Mouse (Mus musculus) CH12.LX (cell line): ENCODE data around the gene Pnn. TPM values are rescaled to one million over a fixed set of nuclear protein-coding genes. Genes with fewer than 3 reads are reported as not detected.

ENCODE experiments used
- DNase-seq: peaks from one replicate; pipeline ENCODE4 v3.0.0-alpha.2; 2013; ENCODE audit errors: extremely low read depth
- H3K27ac ChIP-seq: 2 replicates; pipeline ENCODE4 v1.5.1; 2012; ENCODE audit warnings: low read depth, mild to moderate bottlenecking, control low read depth, moderate library complexity; ENCODE audit not compliant: insufficient read depth
- H3K27me3 ChIP-seq: replicated peaks from 2 replicates; pipeline ENCODE3; 2012; ENCODE audit warnings: inconsistent platforms
- H3K36me3 ChIP-seq, 2 experiments: replicated peaks in 1 of 2; 2 replicates each; pipeline versions ENCODE3 to v1.6.1; 2012; ENCODE audit warnings: inconsistent platforms in 1 of 2, low read length in 1 of 2, mild to moderate bottlenecking in 1 of 2, mixed read lengths in 1 of 2, moderate library complexity in 1 of 2; ENCODE audit not compliant: control insufficient read depth in 1 of 2, insufficient read depth in 1 of 2
- H3K4me1 ChIP-seq, 2 experiments: 2 replicates each; pipeline ENCODE4 v1.6.1; 2012; ENCODE audit warnings: inconsistent platforms in 1 of 2, moderate library complexity in 1 of 2; ENCODE audit not compliant: insufficient read depth in 2 of 2, control insufficient read depth in 1 of 2
- H3K4me2 ChIP-seq: 2 replicates; pipeline ENCODE4 v1.6.1; 2012; ENCODE audit warnings: low read depth, mild to moderate bottlenecking, control low read depth; ENCODE audit not compliant: poor library complexity, insufficient read depth, severe bottlenecking
- H3K4me3 ChIP-seq, 3 experiments: fragments of 150-350 bp in 1 of 3; sonication (generic) in 1 of 3; replicated peaks in 1 of 3; 2 replicates each; pipeline versions ENCODE3 to v1.5.1; 2011 to 2012; ENCODE audit warnings: low read depth in 2 of 3, low read length in 2 of 3, mild to moderate bottlenecking in 2 of 3, moderate library complexity in 2 of 3, control low read depth in 1 of 3, improper control_type of control experiment in 1 of 3, inconsistent platforms in 1 of 3, mixed read lengths in 1 of 3; ENCODE audit not compliant: poor library complexity in 1 of 3
- H3K79me2 ChIP-seq: replicated peaks from 2 replicates; pipeline ENCODE4 v1.6.1; 2012; ENCODE audit warnings: mild to moderate bottlenecking, moderate library complexity; ENCODE audit not compliant: control insufficient read depth, poor library complexity, insufficient read depth, severe bottlenecking; ENCODE audit errors: extremely low read depth
- H3K9ac ChIP-seq: 2 replicates; pipeline ENCODE4 v1.6.1; 2012; ENCODE audit warnings: low read depth, mild to moderate bottlenecking, control low read depth, moderate library complexity; ENCODE audit not compliant: insufficient read depth
- H3K9me3 ChIP-seq: replicated peaks from 2 replicates; pipeline ENCODE3; 2012; ENCODE audit warnings: low read length, inconsistent platforms, mixed read lengths
- CTCF ChIP-seq, 2 experiments: IDR thresholded peaks in 1 of 2; conservative IDR thresholded peaks in 1 of 2; 2 replicates each; pipeline ENCODE4 v1.5.1; 2011 to 2012; ENCODE audit warnings: low read depth in 2 of 2, low read length in 2 of 2, improper control_type of control experiment in 1 of 2, inconsistent platforms in 1 of 2, mild to moderate bottlenecking in 1 of 2, moderate library complexity in 1 of 2
- E2F4 ChIP-seq: IDR thresholded peaks from 2 replicates; pipeline ENCODE4 v1.6.1; 2011; ENCODE audit warnings: low read depth, low read length, improper control_type of control experiment; ENCODE audit not compliant: insufficient replicate concordance
- EP300 ChIP-seq: IDR thresholded peaks from 2 replicates; pipeline ENCODE4 v1.6.1; 2011; ENCODE audit warnings: low read length, improper control_type of control experiment
- ETS1 ChIP-seq: conservative IDR thresholded peaks from 2 replicates; pipeline ENCODE4 v1.6.1; 2012; ENCODE audit warnings: low read depth, mild to moderate bottlenecking, inconsistent platforms, low read length, improper control_type of control experiment, moderate library complexity
- GABPA ChIP-seq: IDR thresholded peaks from 2 replicates; pipeline ENCODE4 v1.6.1; 2012; ENCODE audit warnings: low read depth, low read length, improper control_type of control experiment, inconsistent platforms; ENCODE audit not compliant: insufficient replicate concordance
- HCFC1 ChIP-seq: IDR thresholded peaks from 2 replicates; pipeline ENCODE4 v1.6.1; 2012; ENCODE audit warnings: low read depth, mild to moderate bottlenecking, inconsistent platforms, low read length, improper control_type of control experiment
- IRF4 ChIP-seq: IDR thresholded peaks from 2 replicates; pipeline ENCODE4 v1.6.1; 2014; ENCODE audit warnings: low read depth, mild to moderate bottlenecking, inconsistent platforms, low read length, improper control_type of control experiment
- JUN ChIP-seq: IDR thresholded peaks from 2 replicates; pipeline ENCODE4 v1.6.1; 2011; ENCODE audit warnings: low read depth, mild to moderate bottlenecking, low read length, improper control_type of control experiment, moderate library complexity; ENCODE audit not compliant: insufficient read depth
- MAFK ChIP-seq: IDR thresholded peaks from 2 replicates; pipeline ENCODE4 v1.6.1; 2011; ENCODE audit warnings: low read length, improper control_type of control experiment; ENCODE audit not compliant: insufficient replicate concordance
- MAZ ChIP-seq: IDR thresholded peaks from 2 replicates; pipeline ENCODE4 v1.6.1; 2012; ENCODE audit warnings: low read depth, mild to moderate bottlenecking, inconsistent platforms, low read length, improper control_type of control experiment, moderate library complexity
- MXI1 ChIP-seq: IDR thresholded peaks from 2 replicates; pipeline ENCODE4 v1.6.1; 2011; ENCODE audit warnings: mild to moderate bottlenecking, low read depth, low read length, improper control_type of control experiment
- NELFE ChIP-seq: IDR thresholded peaks from 2 replicates; pipeline ENCODE4 v1.6.1; 2011; ENCODE audit warnings: low read depth, low read length, improper control_type of control experiment
- POLR2A ChIP-seq: IDR thresholded peaks from 2 replicates; pipeline ENCODE4 v1.6.1; 2011; ENCODE audit warnings: low read depth, mild to moderate bottlenecking, improper control_type of control experiment, low read length
- RCOR1 ChIP-seq: conservative IDR thresholded peaks from 2 replicates; pipeline ENCODE4 v1.6.1; 2012; ENCODE audit warnings: low read depth, mild to moderate bottlenecking, inconsistent platforms, low read length, improper control_type of control experiment
- SIN3A ChIP-seq: IDR thresholded peaks from 2 replicates; pipeline ENCODE4 v1.6.1; 2012; ENCODE audit warnings: low read length, improper control_type of control experiment, inconsistent platforms
- SMC3 ChIP-seq: IDR thresholded peaks from 2 replicates; pipeline ENCODE4 v1.6.1; 2011; ENCODE audit warnings: low read depth, low read length, improper control_type of control experiment
- TCF12 ChIP-seq: IDR thresholded peaks from 2 replicates; pipeline ENCODE4 v1.6.1; 2014; ENCODE audit warnings: low read depth, mild to moderate bottlenecking, inconsistent platforms, low read length, improper control_type of control experiment
- USF2 ChIP-seq: conservative IDR thresholded peaks from 2 replicates; pipeline ENCODE4 v1.6.1; 2011; ENCODE audit warnings: low read depth, low read length, improper control_type of control experiment
- ZNF384 ChIP-seq: IDR thresholded peaks from 2 replicates; pipeline ENCODE4 v1.6.1; 2012; ENCODE audit warnings: low read depth, low read length, improper control_type of control experiment, inconsistent platforms
- dilution Hi-C: fragments of 300-500 bp; cut with MboI; formaldehyde crosslinking; loops from 2 replicates; pipeline ENCODE4 v1.14.3; 2020; ENCODE audit warnings: low sequenced_read_pairs; ENCODE audit not compliant: extremely low pct_unique_long_range_greater_than_20kb, extremely low pct_ligation_motif_present
- in situ Hi-C: fragments of 300-500 bp; cut with MboI; formaldehyde crosslinking; loops from 3 replicates; pipeline ENCODE4 v1.14.3; 2019; ENCODE audit warnings: low sequenced_read_pairs, low pct_ligation_motif_present, low pct_unique_long_range_greater_than_20kb, mixed read lengths
- polyA plus RNA-seq: library from polyadenylated mRNA; unstranded; fragments of >175 nt; gene quantifications from 2 replicates; pipeline ENCODE4 v1.2.1, GENCODE M21; 2012; ENCODE audit warnings: low read depth; ENCODE audit not compliant: insufficient read length
- total RNA-seq, 2 experiments: library from RNA; depleted of rRNA; stranded (reverse); fragments of 300-350 nt in 1 of 2; fragments of >200 nt in 1 of 2; gene quantifications; 2 replicates each; pipeline ENCODE4 v1.2.3; 2012 to 2014

Pnn gene
- total and polyA plus RNA-seq, 3 experiments, result 31.9 to 132 (median 33.6) TPM

- no peak overlapping the region for H3K4me2 ChIP-seq
- DNase-seq, result no peak
- in situ Hi-C loops (no loop called here), dilution Hi-C loops (no loop called here)
- no peaks in the 10 kb centered on the region for H3K36me3 ChIP-seq
- H3K4me1 ChIP-seq, result no peaks in the 10 kb centered on the region
- no peak overlapping the region for H3K9ac ChIP-seq
- H3K27me3 ChIP-seq, result no peaks in the 10 kb centered on the region
- no peak overlapping the region for H3K27ac ChIP-seq
- no peak overlapping the region for H3K4me3 ChIP-seq
- no peaks in the 10 kb centered on the region for H3K79me2 ChIP-seq
- H3K9me3 ChIP-seq, result no peaks in the 10 kb centered on the region
- no peak for TF ChIP-seq RCOR1
- TF ChIP-seq MXI1, result no peak
- no peak for TF ChIP-seq CTCF (conservative IDR thresholded peaks at IDR 0.05 in 1 of 2, IDR thresholded peaks at IDR 0.05 in 1 of 2; ENCODE audit: low read depth in 2 of 2, low read length in 2 of 2)
- no peak for TF ChIP-seq HCFC1
- TF ChIP-seq EP300, result no peak
- no peak for TF ChIP-seq POLR2A
- TF ChIP-seq GABPA, result no peak
- TF ChIP-seq IRF4, result no peak
- no peak for TF ChIP-seq MAFK
- no peak for TF ChIP-seq JUN
- TF ChIP-seq SIN3A, result no peak
- no peak for TF ChIP-seq TCF12
- TF ChIP-seq MAZ, result no peak
- TF ChIP-seq NELFE, result no peak
- no peak for TF ChIP-seq SMC3
- TF ChIP-seq USF2, result no peak
- no peak for TF ChIP-seq ZNF384
- no peak for TF ChIP-seq ETS1
- no peak for TF ChIP-seq E2F4
- TF ChIP-seq, all 38 proteins: peak for 0
Observed at GRCm38 (mm10) chr12:59117184-59117583, 50.5 kb downstream of the Pnn start.

Other genes with a start within 250 kb of the Pnn start
- gene Sec23a, start 54.9 kb upstream of the Pnn start, total RNA-seq (2012; rRNA removed), result 17.6 and 18.0 TPM in 2 replicates
- gene Sec23a, start 54.9 kb upstream of the Pnn start, total RNA-seq (2014; rRNA removed), result 24.7 and 26.9 TPM in 2 replicates
- 10.4 and 12.3 TPM in 2 replicates for gene Sec23a, start 54.9 kb upstream of the Pnn start, polyA plus RNA-seq
- 19.4 and 19.6 TPM in 2 replicates for gene Gemin2, start 53.5 kb upstream of the Pnn start, total RNA-seq (2012; rRNA removed)
- 36.7 and 40.8 TPM in 2 replicates for gene Gemin2, start 53.5 kb upstream of the Pnn start, total RNA-seq (2014; rRNA removed)
- 22.3 and 23.8 TPM in 2 replicates for gene Gemin2, start 53.5 kb upstream of the Pnn start, polyA plus RNA-seq
- gene Trappc6b, start 5.4 kb upstream of the Pnn start, total RNA-seq (2012; rRNA removed), result 40.9 and 46.6 TPM in 2 replicates
- 42.6 and 47.0 TPM in 2 replicates for gene Trappc6b, start 5.4 kb upstream of the Pnn start, total RNA-seq (2014; rRNA removed)
- 67.8 and 72.7 TPM in 2 replicates for gene Trappc6b, start 5.4 kb upstream of the Pnn start, polyA plus RNA-seq
- 61.2 and 68.1 TPM in 2 replicates for gene Mia2, start 28.9 kb downstream of the Pnn start, total RNA-seq (2012; rRNA removed)
- 99.2 and 107 TPM in 2 replicates for gene Mia2, start 28.9 kb downstream of the Pnn start, total RNA-seq (2014; rRNA removed)
- 162 and 176 TPM in 2 replicates for gene Mia2, start 28.9 kb downstream of the Pnn start, polyA plus RNA-seq
- 19.5 and 19.9 TPM in 2 replicates for gene Fbxo33, start 152.8 kb downstream of the Pnn start, total RNA-seq (2012; rRNA removed)
- 31.6 and 32.8 TPM in 2 replicates for gene Fbxo33, start 152.8 kb downstream of the Pnn start, total RNA-seq (2014; rRNA removed)
- gene Fbxo33, start 152.8 kb downstream of the Pnn start, polyA plus RNA-seq, result 9.5 and 10.3 TPM in 2 replicates